Mouse (Mus musculus) kidney, adult 2 months (tissue): Measurements from ENCODE around the gene Cyth3. TPM values are rescaled to one million over a fixed set of nuclear protein-coding genes. Genes with fewer than 3 reads are reported as not detected.

Experiments used
- DNase-seq: peaks from one replicate; pipeline ENCODE4 v3.0.0; 2021
- H3K27ac ChIP-seq: fragments of 200-500 bp; 2 replicates; pipeline ENCODE4 v1.5.1; 2012; ENCODE audit warnings: low read depth, low read length, control low read depth, inconsistent platforms; ENCODE audit not compliant: insufficient read depth
- H3K27me3 ChIP-seq: fragments of 200-500 bp; replicated peaks from 2 replicates; pipeline ENCODE4 v1.6.1; 2012; ENCODE audit warnings: mild to moderate bottlenecking, moderate library complexity, low read length, inconsistent platforms; ENCODE audit not compliant: control insufficient read depth, insufficient read depth
- H3K36me3 ChIP-seq: fragments of 200-500 bp; 2 replicates; pipeline ENCODE4 v1.6.1; 2012; ENCODE audit warnings: mild to moderate bottlenecking, moderate library complexity, low read length, inconsistent platforms; ENCODE audit not compliant: control insufficient read depth, insufficient read depth
- H3K4me1 ChIP-seq: fragments of 200-500 bp; 2 replicates; pipeline ENCODE4 v1.6.1; 2011; ENCODE audit warnings: low read length; ENCODE audit not compliant: control insufficient read depth, insufficient read depth
- H3K4me3 ChIP-seq: fragments of 200-500 bp; 2 replicates; pipeline ENCODE4 v1.5.1; 2011; ENCODE audit warnings: mild to moderate bottlenecking, low read depth, low read length, control low read depth; ENCODE audit not compliant: insufficient read depth
- CTCF ChIP-seq: fragments of 200-500 bp; conservative IDR thresholded peaks from 2 replicates; pipeline ENCODE4 v1.5.1; 2011; ENCODE audit warnings: low read depth, mild to moderate bottlenecking, control low read depth, low read length, moderate library complexity, mixed read lengths; ENCODE audit not compliant: insufficient read depth, insufficient read length
- POLR2A ChIP-seq: fragments of 200-500 bp; IDR thresholded peaks from one replicate; pipeline ENCODE4 v1.6.1; 2011; ENCODE audit warnings: low read depth, low read length, control low read depth
- WGBS: fragments of 180-500 bp; shearing (Covaris S2); methylation state at CpG from one replicate; pipeline ENCODE4 v1.1.7; 2018; 5-methylcytosine and 5-hydroxymethylcytosine counted together
- polyA plus RNA-seq: library from polyadenylated mRNA; depleted of rRNA; stranded (reverse); fragments of >200 nt; gene quantifications from 2 replicates; pipeline ENCODE4 v1.2.3, GENCODE M21; 2012

The Cyth3 gene
- polyA plus RNA-seq, 1 experiment = 22.8 TPM

DNA sequence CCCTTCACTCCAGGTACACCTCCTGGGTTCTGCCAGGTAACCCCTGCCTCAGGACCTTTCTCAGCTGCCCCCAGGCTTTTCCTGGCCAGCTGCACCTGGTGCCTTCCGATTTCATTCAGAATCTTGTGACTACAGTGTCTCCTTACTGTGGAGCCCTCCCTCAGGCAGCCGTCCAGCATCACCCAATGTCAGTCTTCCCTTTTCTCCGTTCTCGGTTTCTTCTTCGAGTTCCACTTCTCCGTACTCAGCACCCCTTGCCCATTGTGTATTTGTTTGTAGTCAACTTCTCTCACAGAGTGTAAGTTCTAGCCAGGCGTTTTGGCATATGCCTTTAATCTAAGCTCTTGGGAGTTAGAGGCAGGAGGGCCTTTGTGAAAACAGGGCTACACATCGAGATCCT is 7.4 kb downstream of the Cyth3 start:
- Histone ChIP-seq H3K4me1 (peaks cover 20% of the 10 kb centered on the region), H3K27me3 (no peaks in the 10 kb centered on the region), H3K27ac (no peak overlapping the region), H3K36me3 (no peaks in the 10 kb centered on the region), H3K4me3 (no peak overlapping the region)
- DNase-seq = no peak
- no peak for TF ChIP-seq POLR2A
- no peak for TF ChIP-seq CTCF
- WGBS = 79% methylated on average over 8 of the region's 8 CpGs

DNA sequence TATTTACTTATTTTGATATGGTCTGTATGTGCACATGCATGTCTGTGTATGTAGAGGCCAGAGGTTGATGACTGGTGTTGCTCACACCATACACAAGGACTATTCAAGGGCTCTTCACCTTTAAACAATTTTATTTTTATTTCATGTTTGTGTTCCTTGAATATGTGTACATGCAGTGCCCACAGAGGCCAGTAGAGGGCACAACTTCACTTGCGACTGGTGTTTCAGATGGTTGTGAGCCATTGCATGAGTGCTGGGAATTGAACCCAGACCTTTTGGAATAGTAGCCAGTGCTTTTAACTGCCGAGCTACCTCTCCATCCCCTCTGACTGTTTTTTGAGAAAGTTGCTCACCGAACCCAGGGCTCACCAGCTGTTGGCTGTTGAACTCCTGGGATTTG is 8.0 kb downstream of the Cyth3 start:
- H3K36me3 ChIP-seq = no peaks in the 10 kb centered on the region
- H3K4me1 ChIP-seq = peaks cover 22% of the 10 kb centered on the region
- H3K27ac ChIP-seq = no peak overlapping the region
- no peak for DNase-seq
- no peak overlapping the region for H3K4me3 ChIP-seq
- WGBS = 96% methylated on average over 3 of the region's 3 CpGs
- TF ChIP-seq POLR2A (no peak), CTCF (0 out of 2 replicates have a peak, but pooled peaks have one; percentile 20)
- H3K27me3 ChIP-seq = no peaks in the 10 kb centered on the region

DNA sequence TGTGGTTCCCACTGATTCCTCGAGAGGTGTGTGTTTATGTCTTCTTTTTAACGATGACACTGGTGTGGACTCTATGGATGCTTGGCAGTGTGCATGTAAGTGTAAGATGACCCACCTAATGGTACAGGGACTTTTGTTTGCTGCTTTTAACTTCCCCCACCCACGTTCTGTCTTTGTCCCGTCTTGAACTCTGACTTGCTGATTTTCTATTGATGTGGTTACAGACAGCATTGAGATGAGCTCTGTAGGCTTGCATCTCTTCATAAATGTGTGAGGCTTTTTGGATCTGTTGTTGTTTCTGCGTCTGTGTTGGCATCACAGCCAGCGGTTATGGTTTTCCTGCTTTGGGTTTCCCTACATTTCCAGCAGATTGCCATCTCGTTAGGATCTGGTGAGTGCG is 8.5 kb downstream of the Cyth3 start:
- DNase-seq = no peak
- Histone ChIP-seq H3K4me3 (no peak overlapping the region), H3K4me1 (peaks cover 24% of the 10 kb centered on the region), H3K27me3 (no peaks in the 10 kb centered on the region), H3K27ac (no peak overlapping the region; the same call in 1 of the 2 replicates), H3K36me3 (no peaks in the 10 kb centered on the region)
- WGBS = 86% methylated on average over 8 of the region's 8 CpGs
- TF ChIP-seq CTCF (no peak), POLR2A (no peak)

DNA sequence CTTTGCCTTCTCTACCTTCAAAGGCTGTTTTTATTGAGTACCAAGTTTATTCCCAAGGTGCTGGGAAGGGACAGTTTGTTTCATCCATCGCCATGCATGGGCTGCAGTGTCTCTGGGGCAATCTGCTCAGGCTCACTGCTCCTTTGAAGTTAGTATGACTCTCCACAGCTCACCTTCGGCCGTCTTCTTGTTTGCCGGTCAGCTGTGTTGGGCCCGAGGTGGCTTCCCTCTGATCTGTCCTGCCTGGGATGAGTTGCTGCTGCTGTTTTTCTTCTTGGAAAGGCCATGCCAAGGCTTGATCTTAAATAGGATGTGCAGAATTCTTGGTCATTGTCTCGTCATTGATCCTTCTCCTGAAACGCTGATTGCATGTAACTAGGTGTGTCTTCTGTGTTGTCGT is 9.3 kb downstream of the Cyth3 start:
- TF ChIP-seq POLR2A (no peak), CTCF (no peak)
- Histone ChIP-seq H3K4me1 (peaks cover 20% of the 10 kb centered on the region), H3K27ac (peak overlapping the region; percentile 40; the same call in 1 of the 2 replicates), H3K4me3 (no peak overlapping the region), H3K36me3 (no peaks in the 10 kb centered on the region), H3K27me3 (no peaks in the 10 kb centered on the region)
- WGBS = 71% methylated on average over 8 of the region's 8 CpGs
- no peak for DNase-seq

DNA sequence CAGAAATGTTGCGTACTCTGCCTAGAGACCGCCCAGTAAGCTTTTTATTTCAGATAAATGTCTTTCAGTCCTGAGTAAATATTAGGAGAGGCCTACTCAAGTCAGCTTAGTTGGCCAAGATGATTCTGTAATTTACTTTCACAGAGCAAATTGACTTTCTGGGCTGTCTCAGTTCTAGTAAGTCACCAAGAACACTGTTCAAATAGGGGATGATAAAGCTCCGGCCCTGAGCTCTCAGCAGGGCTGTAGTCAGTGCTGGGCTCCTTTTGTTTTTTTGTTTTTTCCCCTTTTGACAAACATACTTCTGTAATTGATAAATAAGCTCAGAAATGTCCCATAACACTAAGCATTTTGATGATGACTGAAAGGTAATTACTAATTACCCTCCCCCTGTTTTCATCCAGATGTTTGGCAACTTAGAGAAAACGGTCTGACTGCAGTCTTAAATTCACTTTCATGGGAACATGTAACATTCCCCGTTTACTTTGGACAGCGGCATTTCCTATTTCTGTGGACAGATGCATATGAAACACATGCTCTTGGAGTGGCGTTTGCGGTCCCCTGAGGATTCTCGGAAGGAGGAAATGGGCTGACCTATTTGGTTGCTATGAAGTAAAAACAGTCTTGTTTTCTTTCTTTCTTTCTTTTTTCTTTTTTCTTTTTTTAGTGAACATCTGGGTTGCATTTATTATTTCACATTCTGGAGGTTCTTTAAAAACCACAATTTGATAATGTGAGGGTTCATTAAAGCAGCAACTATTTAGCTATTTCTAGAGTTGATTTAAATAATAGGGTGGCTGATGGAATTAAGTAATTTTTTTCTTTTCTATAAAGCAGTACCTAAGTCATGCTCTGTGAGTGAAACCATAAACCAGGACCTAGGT is 10.7 kb downstream of the Cyth3 start:
- DNase-seq = peak; percentile 77
- no peak overlapping the region for H3K4me3 ChIP-seq
- no peak for TF ChIP-seq CTCF
- no peak for TF ChIP-seq POLR2A
- peaks cover 20% of the 10 kb centered on the region for H3K4me1 ChIP-seq
- no peaks in the 10 kb centered on the region for H3K36me3 ChIP-seq
- H3K27me3 ChIP-seq = no peaks in the 10 kb centered on the region
- H3K27ac ChIP-seq = peak overlapping the region; percentile 44
- 57% methylated on average over 9 of the region's 9 CpGs for WGBS

DNA sequence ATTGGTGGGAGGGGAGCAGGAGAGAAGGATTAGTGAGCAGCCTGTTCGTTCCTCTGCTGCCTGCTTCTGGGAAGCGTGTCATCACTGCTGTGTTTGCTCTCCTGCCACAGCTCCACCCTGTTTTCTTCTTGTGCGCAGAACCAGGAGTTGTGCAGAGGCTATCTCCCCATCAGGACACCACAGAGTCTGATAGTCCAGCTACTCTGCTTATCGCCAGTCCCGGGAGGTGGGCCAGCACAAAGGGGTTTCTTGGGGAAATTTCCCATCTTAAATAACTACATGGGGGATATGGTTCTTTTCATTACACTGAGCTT is 11.3 kb downstream of the Cyth3 start:
- Histone ChIP-seq H3K36me3 (no peaks in the 10 kb centered on the region), H3K4me3 (no peak overlapping the region), H3K4me1 (peaks cover 20% of the 10 kb centered on the region), H3K27me3 (no peaks in the 10 kb centered on the region), H3K27ac (peak overlapping the region; percentile 39)
- DNase-seq = no peak
- 53% methylated on average over 5 of the region's 5 CpGs for WGBS
- TF ChIP-seq CTCF (no peak), POLR2A (no peak)

DNA sequence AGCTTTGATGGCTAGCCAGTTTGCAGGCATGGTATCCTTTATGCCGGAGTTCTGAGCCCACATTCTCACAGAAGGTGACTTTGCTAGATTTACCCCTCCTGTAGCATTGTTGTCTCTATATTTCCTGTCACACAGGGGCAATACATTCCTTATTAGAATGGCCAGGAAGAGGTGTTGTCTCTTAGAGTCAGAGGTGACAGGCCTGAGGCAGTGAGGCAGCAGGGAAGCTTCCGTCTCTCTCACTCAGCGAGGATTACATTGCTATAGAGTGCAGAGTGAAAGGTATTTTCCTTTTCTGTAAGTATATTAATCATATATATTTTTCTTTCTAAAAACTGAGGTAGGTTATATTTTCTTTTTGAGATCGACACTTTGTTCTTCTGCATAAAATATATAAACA is 11.6 kb downstream of the Cyth3 start:
- H3K4me3 ChIP-seq = no peak overlapping the region
- peak overlapping the region; percentile 39 for H3K27ac ChIP-seq
- WGBS = 63% methylated on average over 4 of the region's 4 CpGs
- peaks cover 20% of the 10 kb centered on the region for H3K4me1 ChIP-seq
- DNase-seq = no peak
- H3K27me3 ChIP-seq = no peaks in the 10 kb centered on the region
- no peak for TF ChIP-seq POLR2A
- TF ChIP-seq CTCF = no peak
- no peaks in the 10 kb centered on the region for H3K36me3 ChIP-seq
